Mouse (Mus musculus) adrenal gland, postnatal 4 days (tissue): Measurements from ENCODE around the gene Mvb12b. TPM values are rescaled to one million over a fixed set of nuclear protein-coding genes. Genes with fewer than 3 reads are reported as not detected.

Experiments
- DNase-seq, 2 experiments: peaks; one replicate each; pipeline ENCODE4 v3.0.0; 2021 to 2022; ENCODE audit warnings: low spot score in 2 of 2, mixed read lengths in 2 of 2
- total RNA-seq, 2 experiments: library from RNA; stranded (reverse); gene quantifications; 2 replicates each; pipeline ENCODE4 v1.2.3; 2021

The Mvb12b gene
- total RNA-seq, 2 experiments from 2014 or later: 36.9 to 37.5 TPM

GRCm38 (mm10) chr2:33853011-33853976 is 34.5 kb downstream of the Mvb12b start:
- DNase-seq: no peak

- no peak for DNase-seq
These were observed 40.4 kb downstream of the Mvb12b start for GRCm38 (mm10) chr2:33847196-33847834.

GRCm38 (mm10) chr2:33846635-33847034 is 41.1 kb downstream of the Mvb12b start:
- DNase-seq: no peak

- no peak for DNase-seq
These were observed 44.1 kb downstream of the Mvb12b start for GRCm38 (mm10) chr2:33843642-33844041.

- DNase-seq: no peak
These were observed 44.7 kb downstream of the Mvb12b start for GRCm38 (mm10) chr2:33842983-33843577.

GRCm38 (mm10) chr2:33841980-33842379 is 45.8 kb downstream of the Mvb12b start:
- no peak for DNase-seq

GRCm38 (mm10) chr2:33840483-33840882 is 47.3 kb downstream of the Mvb12b start:
- DNase-seq: no peak

GRCm38 (mm10) chr2:33839252-33839651 is 48.5 kb downstream of the Mvb12b start:
- no peak for DNase-seq

GRCm38 (mm10) chr2:33837297-33837696 is 50.4 kb downstream of the Mvb12b start:
- DNase-seq: no peak

GRCm38 (mm10) chr2:33836660-33837213 is 51.0 kb downstream of the Mvb12b start:
- DNase-seq: no peak

GRCm38 (mm10) chr2:33835038-33835437 is 52.7 kb downstream of the Mvb12b start:
- no peak for DNase-seq

GRCm38 (mm10) chr2:33833902-33834301 is 53.8 kb downstream of the Mvb12b start:
- no peak for DNase-seq

GRCm38 (mm10) chr2:33829870-33830269 is 57.9 kb downstream of the Mvb12b start:
- DNase-seq: no peak

- DNase-seq: no peak
These were observed 61.0 kb downstream of the Mvb12b start for GRCm38 (mm10) chr2:33826777-33827176.

GRCm38 (mm10) chr2:33824935-33825514 is 62.7 kb downstream of the Mvb12b start:
- no peak for DNase-seq

GRCm38 (mm10) chr2:33821677-33822607 is 65.8 kb downstream of the Mvb12b start:
- DNase-seq: peak; percentile 69 to 70

- DNase-seq: no peak
These were observed 67.3 kb downstream of the Mvb12b start for GRCm38 (mm10) chr2:33820450-33820849.

- no peak for DNase-seq
These were observed 67.7 kb downstream of the Mvb12b start for GRCm38 (mm10) chr2:33820037-33820436.

- no peak for DNase-seq
These were observed 69.4 kb downstream of the Mvb12b start for GRCm38 (mm10) chr2:33818385-33818784.
